Mouse (Mus musculus) retina, postnatal 7 days (tissue): ENCODE results near the gene Lrrc1.
A peak's percentile ranks its signal among the peaks of the same experiment; 100 is the strongest.

ENCODE experiments used
- DNase-seq: peaks from one replicate; pipeline ENCODE4 v3.0.0-alpha.2; 2012; ENCODE audit warnings: low read depth, low spot score

Lrrc1 gene

DNA sequence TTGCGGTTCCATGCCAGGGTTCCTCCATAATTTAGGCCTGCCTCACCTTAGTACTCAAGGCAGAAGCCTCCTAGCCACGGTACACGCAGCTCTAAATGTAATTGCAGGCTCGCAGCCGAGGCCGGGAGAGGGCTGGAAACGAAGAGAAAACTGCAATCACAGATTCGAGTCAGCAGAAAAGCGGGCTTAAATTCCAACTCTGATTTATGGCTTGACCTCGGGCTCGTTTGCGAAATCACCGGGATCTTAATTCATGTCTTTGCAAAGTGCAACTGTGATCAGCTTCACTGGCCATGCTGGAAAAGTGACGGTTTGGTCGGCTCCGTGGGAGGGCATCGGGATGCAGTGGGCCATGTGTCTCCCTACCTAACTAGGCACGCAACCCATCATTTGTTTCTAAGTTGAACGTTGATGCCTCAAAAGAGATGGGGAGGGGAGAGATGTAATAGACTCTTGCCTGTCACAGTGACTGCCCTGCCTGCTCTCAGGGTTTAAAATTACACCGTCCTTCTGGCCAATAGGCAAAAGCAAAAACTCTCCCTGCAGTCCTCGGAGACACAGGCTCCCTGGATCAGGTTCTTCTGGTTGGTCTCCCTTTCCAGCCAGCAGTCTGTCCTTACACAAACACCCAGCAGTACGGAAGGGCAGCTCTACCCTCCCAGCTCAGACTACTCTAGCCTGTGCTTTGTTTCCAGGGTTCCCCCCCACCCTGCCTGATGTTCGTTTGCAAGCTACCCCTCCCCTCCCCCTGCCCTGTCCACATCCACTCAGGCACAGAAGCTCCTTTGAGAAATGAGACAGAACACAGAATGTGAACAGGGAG, 117.2 kb downstream of the Lrrc1 start:
- no peak for DNase-seq

DNA sequence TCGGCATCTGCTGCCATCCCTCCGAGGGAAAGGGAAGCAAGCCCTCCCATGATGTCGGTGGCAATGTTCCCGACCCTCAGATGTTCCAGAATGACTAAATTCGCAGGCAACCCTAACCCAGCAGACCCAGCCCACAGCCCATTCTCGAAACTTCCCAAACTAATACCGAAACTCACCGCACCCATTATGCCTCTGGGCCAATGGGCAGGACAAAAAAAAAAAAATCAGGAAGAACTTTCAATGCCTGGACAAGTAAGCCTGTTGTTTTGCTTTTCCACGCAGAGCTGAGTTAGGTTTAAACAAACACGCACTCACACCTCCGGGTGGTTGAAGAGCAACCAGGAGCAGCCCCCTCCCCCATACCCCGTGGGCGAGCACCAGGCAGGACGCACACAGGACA, 118.6 kb downstream of the Lrrc1 start:
- DNase-seq: no peak

DNA sequence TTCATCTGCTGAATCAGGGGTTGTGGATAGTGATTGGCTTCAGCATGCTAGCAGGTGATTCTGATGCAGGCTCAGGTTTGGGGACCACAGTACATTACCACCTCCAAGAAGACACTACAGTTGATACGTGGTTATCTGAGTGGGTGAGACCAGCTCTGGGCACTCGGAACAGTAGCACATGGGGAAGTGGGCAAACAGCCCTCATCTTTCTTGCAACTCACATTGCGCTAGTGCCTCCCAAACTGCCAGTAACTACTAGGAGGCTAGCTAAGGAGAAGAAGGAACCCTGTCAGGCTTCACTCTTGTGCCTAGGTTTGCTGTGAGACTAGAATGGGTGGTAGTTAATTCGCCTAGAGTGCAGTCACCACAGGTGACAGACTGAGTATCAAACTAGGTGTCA, 119.1 kb downstream of the Lrrc1 start:
- DNase-seq: no peak

DNA sequence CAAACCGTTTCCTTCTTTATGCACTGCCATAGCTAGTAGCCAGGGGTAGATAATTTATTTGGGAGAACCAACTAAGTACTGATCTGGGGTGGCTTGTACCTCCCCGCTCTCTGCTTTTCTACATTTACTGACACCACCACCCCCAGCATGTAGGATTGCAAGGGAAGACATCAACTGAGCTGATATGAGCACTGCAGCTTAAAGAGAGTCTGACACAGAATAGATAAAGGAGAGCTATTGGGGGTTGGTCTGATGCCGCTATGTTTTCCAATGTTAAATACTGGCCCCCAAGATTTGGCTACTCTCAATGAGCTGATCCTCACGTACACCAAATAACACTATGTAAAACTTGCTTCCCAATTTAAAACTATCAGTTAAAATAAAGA, 124.5 kb downstream of the Lrrc1 start:
- DNase-seq: no peak

DNA sequence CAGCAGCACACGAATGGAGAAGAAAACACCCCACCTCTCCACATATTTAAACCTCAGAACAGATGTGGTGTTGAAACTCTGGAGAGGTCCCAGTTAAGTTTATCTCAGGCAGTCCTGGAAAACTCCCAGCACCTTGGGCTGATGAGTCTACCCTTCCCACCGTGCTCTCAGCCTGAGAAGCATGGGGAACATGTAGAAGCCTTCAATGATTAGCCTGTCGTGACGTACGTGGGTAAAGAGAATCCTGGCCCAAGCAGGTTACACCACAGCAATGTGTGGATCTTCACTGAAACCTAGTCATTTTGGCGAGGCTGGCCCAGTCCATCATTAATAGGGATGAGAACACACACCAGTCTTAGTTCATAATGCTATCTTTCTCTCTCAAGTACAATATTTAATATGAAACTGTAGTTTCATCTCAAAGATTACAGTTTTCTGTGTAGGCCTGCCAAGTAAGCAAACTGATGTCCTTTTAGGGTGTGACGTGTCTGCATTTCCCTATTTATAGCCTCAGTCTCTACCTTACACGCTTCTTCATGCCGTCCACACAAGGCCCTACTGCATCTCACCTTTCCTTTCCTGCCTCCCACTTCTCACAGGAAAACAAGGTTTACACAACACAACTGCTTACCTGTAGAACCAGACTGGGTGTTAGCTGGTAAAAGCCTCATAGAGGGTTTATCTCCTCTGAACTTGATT, 125.0 kb downstream of the Lrrc1 start:
- DNase-seq: no peak

DNA sequence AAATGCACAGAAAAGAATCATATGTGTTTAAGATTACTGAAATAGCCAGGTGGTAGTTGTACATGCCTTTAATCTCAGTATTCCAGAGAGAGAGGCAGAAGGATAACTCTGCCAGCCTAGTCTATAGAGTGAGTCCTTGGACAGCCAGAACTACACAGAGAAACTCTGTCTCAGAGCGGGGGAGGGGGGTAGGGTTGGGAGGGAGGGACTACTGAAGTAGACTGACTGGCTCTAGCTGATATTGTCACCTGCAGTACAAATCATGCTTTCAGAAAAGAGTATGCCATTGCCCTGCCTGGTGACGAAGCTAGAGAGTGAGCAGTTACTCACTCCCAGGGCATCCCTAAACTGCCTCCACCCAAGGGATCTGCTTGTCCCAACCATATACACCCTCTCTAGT, 125.9 kb downstream of the Lrrc1 start:
- DNase-seq: no peak

DNA sequence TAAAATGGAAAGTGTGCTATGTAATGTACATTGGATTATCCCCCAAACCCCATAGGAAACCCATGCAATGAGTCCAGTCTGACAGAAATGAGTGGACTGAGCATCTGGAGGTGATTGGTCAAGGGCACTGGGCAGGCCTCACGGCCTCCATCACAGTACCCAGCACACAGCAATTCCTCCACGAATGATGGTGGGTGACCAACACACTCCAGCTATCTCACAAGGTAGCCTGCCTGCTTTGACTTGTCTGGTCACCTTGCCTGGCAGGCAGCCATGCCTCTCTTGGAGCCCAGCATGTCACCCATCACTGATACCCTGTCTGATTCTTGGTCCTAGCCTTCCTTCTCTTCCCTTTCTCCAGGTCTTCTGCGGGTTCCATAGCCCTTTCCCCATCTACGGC, 128.2 kb downstream of the Lrrc1 start:
- no peak for DNase-seq

DNA sequence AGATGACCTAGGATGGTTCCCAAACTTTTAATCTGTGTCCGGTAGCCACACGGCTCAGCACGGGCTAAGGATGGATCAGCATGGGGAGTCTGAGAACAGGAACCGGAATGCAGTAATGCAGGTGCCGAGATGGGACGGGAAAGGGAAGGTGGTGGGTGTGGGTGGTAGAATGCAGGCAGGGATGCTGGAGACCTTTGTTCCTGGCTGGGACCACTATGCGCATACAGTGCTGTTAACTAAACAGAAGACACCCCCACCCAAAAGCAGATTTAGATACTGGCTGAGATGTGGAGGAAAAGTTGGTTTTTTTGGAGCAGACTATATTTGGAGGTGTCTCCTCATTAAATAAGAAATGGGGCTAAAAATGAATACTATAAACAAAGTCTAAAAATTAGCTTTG, 128.7 kb downstream of the Lrrc1 start:
- DNase-seq: no peak

DNA sequence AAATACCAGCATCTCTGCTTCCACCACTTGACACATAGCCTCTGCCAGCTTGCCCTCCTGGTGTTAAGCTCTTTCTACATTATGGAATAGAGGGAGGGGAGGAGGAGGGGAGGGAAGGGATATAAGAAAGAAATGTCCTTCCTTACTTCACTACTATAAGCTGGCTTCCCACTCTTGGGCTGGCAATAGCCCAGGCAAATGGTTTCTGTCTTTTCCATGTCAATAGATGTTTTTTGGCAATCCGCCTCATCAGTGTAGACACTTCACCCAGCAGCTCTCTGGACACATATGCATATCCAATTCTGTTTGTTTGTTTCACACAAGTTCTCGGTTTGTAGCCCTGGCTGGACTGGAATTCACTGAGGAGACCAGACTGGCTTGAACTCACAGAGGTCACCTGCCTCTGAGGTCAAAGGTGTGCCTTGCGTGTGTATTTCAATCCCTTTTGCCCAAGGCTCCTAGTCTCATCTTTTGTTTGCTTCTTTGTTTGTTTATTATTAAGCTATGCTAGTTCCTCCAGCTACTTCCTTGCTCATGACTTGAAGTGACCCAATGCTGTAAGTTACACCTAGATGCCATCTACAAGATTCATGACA, 132.7 kb downstream of the Lrrc1 start:
- DNase-seq: no peak

DNA sequence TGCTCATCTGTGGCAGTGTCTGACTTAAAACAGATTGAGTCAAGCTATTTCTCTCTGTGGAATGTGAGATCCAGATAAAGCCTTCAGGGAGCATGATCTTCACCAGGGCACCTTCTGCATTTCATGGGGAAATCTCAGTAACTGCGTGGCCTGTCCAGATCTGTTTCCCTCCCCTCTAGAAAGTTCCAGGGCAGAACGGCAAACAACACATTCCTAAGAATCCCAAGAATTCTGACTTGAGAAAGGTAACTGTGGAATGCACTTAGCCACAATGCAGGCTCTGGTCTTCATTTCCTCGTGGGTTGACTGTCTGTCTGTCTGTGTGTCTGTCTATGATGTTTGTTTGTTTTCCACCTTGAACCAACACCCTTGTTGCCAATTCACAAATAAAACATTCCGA, 133.7 kb downstream of the Lrrc1 start:
- no peak for DNase-seq

DNA sequence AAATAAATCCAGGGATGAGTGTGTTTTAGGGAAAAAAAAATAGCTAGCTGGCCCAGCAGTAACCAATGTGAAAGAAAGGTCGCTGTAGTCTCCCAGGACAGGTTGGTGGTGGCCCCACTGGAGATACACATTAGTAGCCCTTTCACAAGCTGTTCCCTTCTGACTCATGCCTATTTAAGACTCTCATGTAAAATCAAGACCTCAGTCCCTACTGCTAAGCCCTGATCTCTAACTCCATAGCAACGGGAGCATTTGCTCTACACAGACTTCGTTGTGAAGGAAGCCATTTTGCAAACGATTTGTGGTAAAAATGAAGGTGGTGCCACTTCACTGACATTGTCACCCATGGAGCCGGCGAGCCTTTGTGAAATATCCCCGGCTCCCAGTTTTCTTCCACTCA, 134.1 kb downstream of the Lrrc1 start:
- DNase-seq: no peak

DNA sequence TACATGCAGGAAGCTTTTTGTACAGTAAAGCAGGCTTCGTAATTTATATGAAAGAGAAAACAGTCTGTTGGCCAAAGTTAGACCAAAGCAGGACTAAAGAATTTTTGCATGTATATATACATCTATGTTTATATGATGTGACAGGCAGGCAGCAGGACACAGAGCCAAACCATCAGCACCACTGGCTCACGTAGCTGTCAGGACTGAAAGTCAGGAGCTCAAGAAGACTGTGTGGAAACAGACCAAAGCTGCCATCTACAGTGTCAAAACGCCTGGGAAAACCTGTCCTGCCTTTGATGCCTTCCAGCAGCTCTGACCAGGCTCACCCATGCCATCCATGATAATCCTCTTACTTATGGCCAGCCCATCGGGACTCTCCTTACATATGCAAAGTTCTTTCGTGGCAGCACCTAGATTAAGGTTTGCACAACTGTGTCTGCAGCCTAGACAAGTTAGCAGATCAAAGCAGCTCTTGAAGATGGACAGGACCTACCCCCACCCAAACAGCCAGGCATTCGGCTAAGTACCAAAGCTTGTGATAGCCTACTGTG, 136.5 kb downstream of the Lrrc1 start:
- DNase-seq: no peak

DNA sequence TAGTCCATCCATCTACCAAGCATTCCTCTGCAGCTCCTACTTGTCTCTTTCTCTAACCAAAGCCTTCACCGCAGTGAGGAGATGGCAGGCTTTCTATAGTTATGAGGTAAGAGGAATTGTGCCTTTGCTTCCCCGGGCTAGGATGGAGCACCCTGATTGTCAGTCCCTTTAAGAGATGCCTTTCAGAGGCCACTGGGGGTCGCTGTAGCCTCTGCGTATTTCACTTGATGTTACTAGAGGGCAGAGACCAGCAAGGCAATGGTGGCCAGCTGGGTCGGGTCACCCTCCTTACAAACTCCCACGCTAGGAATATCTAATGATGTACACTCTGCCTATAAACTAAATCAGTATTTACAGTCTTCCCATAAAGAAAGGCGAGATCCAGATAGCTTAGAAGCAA, 137.8 kb downstream of the Lrrc1 start:
- no peak for DNase-seq

DNA sequence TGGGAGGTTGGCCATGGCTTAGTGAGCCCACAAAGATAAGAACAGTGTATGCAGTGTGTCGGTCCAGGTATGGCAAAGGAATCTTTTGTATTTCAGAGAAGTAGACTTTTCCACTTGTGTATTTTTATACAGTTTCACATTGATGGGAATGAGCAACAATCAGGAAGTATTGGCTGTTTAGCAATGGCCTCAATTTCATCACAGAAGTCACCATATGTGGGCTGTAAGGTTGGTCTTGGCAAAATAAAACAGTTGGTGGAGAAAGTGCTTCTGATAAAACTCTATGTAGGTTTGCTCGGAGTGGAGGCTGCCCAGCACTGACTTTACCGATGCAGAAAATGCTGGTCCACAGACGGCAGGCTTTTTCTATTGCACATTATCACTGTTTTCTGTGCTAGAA, 140.2 kb downstream of the Lrrc1 start:
- DNase-seq: no peak

DNA sequence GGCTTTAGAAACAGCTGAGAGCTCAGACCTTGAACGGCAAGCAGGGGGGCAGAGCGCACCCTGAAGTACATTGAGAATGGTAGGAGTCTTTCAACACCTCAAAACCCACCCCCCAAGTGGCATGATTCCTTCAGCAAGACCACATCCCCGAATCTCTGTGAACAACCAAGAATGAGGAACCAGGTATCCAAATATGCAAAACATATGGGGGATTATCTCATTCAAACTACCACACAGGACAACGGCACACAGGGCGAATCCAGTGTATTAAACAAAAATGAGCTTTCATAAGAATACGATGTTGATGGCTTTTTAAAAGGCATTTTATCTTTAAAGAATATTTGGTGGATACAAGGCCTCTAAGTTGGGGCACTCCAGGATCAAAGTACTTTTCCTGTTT, 140.7 kb downstream of the Lrrc1 start:
- DNase-seq: no peak

DNA sequence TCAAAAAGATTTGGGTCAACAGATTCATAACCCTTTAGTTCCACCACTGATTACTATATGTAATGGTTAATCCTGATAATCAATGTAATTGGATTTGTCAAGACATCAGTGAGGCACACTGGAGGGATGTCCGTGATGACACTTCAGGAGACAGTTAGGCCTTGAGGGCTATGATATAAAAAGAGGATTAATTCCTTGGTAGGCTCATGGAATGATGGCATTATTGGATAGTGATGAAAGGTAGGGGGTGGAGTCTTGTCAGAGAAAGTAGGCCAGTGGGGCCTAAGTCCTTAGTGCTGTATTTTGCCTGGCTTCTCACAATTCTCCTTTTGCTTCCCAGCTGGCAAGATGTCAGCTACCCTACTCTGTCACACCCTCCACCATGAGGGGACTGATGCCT, 141.7 kb downstream of the Lrrc1 start:
- DNase-seq: no peak

DNA sequence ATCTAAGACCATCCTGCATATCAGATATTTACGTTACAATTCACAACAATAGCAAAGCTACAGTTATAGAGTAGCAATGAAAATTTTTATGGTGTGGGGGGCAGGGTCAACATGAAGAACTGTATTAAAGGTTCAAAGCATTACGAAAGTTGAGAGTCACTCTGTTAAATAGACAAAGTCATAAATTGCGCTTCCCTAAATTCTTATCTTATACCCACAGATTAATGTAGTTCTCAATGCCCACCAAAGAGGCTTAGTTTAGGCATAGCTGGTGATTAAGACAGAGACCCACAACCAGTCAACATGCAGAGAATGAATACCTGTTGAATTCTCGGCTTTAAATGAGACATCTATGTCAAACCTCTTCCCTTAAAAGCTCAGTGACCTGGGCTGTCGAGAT, 144.9 kb downstream of the Lrrc1 start:
- DNase-seq: no peak

DNA sequence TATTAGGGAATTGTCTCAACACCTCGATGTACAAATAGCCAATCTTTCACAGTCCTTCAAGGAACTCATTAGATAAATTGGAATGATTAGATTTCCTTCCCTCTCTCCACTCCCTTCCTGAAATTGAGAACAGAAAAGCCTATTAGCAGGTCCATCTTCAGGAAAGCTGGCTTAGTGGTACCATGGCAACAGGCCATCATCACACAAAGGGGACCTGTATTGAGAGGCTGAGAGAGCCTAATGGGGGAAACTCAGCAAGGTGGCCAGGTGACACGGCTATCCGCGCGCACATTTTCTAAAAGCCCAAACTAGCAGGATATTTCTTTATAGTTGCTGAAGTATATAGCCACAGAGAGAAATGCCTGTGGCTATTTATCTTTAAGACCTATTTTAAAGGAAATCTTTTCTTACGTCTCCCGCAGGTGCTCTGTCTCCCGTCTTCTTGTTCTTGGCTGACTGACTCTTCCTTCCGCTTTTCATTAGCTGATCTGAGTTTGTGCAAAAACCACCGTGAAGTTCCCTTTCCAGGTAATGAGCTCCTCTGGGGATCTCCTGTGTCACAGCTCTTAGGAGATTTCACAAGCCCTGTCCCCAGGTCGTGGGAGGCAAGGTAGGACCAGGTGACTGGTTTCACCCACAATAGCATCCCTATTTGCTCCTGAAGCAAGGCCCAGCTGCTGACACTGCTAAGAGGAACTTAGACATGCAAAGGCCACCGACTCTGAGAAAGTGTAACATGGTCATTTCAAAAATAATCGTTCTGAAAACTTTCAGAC, 145.6 kb downstream of the Lrrc1 start:
- peak; percentile 57 for DNase-seq

DNA sequence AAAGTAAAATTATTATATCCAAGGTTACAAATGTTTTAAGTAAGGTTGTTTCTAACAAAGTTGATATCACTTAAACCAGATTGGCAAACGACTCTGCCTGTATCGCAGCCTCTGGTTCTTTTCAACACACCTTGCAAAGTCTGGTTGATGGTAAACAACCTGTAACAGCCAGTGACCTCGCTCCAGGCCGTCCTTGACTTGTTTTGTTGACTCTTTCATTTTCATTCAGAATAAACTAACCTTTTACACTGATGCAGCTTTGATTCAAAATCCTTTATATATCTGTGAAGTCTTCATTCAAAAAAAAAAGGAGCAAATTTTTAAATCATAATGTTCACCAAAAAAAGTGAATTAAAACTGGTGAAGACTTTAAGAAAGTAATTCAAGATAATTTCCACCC, 147.6 kb downstream of the Lrrc1 start:
- no peak for DNase-seq

DNA sequence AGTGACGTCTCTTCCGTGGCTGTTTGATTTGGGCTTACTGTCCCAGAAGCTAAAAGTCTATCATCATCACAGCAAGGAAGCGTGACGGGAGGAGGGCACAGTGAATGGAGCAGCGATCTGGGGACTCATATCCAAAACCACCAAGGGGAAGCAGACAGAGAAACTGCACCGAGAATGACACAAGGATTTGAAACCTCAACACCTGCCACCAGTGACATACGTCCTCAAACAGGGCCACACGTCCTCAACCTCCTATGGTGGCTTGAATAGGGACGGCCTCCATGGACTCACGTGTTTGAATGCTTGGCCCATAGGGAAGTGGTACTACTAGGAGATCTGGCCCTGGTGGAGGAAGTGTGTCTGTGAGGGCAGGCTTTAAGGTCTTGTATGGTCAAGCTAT, 153.4 kb downstream of the Lrrc1 start:
- no peak for DNase-seq

DNA sequence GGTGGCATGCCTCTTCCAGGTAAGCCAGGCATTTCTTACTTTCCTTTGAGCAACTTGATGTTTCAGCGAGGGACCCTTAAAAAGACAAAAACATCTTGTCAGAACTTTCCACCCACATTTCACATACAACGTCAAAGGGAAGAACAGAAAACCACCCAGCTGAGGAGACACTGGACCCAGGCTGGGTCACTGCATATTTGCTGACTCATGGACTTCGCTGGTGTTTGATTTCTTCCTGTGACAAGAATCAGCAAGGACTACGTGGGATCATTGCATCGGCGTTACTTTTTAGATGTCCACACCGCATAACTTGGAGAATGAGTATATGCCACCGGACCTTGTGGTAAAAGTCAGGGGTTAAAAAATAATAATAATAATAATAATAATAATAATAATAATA, 155.7 kb downstream of the Lrrc1 start:
- DNase-seq: no peak

DNA sequence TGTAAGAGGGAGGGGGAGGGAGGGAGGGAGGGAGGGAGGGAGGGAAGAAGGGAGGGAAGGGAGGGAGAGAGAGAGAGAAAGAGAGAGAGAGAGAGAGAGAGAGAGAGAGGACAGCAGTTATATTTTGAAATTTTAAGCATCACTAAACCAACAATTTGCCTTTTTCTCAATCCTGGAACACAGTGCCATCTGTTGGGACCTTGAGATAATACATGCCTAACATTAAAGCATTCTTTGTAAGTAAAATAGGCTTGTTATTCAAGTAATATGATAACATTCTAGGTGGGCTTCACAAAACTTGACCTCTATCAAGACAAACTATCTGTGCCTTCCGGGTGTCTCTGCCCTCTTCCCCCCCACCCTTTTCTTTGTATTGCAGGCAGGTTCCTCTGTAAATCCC, 157.9 kb downstream of the Lrrc1 start:
- no peak for DNase-seq
